Mouse (Mus musculus): ENCODE data around the gene Pcolce2.

The Pcolce2 gene

DNA sequence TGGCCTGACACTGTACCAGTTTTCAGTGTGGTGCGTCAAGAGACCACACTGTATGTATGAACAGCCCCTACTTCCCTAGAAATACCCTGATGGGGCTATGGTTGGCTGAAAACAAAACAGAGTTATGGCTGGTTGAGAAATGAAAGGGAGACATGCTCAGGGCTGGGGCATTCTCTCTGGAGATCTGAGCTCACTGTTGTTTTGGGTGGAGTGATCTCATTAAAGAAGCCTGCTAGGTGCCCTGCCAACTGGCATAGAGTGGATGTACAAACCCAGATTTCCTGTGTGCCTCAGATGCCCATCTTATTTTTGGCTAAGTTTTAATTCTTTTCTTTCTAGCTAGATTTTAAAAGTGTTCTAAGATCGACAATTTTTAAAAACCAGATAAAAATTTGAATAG is 20.5 kb downstream of the Pcolce2 start:
- DNase-seq = no peak

DNA sequence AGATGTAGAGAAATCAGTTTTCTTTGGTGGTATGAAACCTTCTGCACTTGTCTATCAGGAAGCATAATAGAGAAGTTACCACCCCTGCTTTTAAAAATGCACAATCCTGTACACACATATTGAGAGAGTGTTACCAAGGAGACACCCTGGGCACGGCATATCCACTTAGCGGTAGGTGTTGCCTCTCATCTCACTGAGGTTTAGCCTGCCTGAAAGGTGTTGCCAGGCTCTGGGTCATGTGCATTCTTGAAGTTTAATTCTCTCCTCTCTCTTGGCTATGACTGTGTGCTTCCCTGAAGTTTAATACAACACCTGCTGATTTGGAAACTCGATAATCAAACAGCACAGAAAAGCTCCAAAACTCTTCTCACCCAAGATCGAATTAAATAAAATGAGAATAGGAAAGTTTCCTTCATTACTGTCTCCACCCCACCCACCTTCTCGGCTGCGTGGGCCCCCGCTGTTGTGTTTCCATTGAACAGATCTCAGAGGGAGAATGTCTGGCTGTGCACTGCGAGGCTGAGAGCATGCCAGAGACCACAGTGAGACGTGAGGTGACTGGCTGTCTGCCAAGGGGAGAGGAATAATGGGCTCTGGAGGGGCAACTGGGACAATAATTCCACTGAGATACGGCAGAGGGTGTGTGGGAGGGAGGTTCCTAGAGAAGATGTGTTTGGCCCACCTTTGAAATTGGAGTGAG is 27.0 kb downstream of the Pcolce2 start:
- DNase-seq = no peak

GRCm38 (mm10) chr9:95665835-95666234 is 28.4 kb downstream of the Pcolce2 start:
- DNase-seq = no peak

- no peak for DNase-seq
Measured at GRCm38 (mm10) chr9:95667836-95668235, 30.4 kb downstream of the Pcolce2 start.

GRCm38 (mm10) chr9:95668306-95668705 is 30.9 kb downstream of the Pcolce2 start:
- no peak for DNase-seq

DNA sequence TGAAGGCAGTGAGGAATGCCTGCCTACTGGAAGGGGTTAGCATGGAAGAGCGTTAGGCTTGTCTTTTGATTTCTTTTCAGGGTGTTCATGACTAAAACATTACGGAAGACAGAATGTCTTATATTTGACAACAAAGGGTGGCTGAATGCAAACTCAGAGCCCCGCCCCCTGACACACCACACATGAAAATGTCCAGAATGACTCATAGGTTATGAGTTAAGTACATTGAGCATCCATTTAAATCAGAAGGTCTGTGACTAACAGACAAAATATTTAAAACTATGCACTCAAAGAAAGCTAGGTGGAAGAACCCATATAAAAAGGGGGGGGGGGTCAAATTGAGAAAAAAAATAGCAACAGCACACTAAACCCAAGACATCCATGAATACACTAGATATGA is 34.9 kb downstream of the Pcolce2 start:
- no peak for DNase-seq

GRCm38 (mm10) chr9:95672760-95673159 is 35.4 kb downstream of the Pcolce2 start:
- DNase-seq = no peak

- DNase-seq = no peak
Measured at GRCm38 (mm10) chr9:95675064-95675699, 37.8 kb downstream of the Pcolce2 start.

GRCm38 (mm10) chr9:95676021-95676420 is 38.6 kb downstream of the Pcolce2 start:
- DNase-seq = no peak

DNA sequence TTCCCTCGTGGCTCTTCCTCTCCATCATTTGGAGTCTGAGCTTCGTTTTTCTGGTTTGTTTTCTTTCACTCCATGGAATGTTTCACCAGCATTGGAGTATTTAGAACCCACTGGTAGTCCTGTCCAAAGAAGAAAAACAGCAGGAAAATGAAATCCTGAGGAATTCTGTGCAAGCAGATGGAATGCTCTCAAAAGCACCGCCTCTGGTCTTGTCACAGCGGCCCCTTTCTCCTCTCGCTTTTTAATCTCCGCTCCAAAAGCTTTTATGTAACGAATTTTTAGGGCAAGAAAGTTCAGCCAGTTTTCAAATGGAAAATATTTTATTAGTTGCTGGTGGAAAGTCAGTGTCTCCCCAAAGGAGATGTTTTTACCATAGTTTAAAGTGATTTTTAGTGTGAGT is 42.6 kb downstream of the Pcolce2 start:
- DNase-seq = no peak

DNA sequence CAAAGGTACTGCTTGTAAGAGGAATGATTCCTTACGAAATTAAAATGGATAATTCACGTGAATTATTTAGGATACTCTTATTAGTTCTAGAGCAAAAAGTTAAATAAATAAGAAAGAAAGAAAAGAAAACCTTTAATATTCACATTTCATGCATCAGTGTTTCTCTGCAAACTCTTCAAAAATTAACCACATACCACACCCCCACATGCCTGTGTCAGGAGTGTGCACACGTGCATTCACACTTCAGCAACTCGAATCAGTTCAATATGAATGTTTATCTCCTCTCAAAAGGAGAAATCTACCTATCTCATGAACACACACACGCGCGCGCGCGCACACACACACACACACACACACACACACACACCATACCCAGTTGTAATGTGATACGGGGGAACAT is 43.3 kb downstream of the Pcolce2 start:
- DNase-seq = no peak

GRCm38 (mm10) chr9:95685660-95686440 is 48.4 kb downstream of the Pcolce2 start:
- DNase-seq = no peak

GRCm38 (mm10) chr9:95688064-95688463 is 50.7 kb downstream of the Pcolce2 start:
- no peak for DNase-seq

GRCm38 (mm10) chr9:95692823-95693222 is 55.4 kb downstream of the Pcolce2 start:
- DNase-seq = no peak

DNA sequence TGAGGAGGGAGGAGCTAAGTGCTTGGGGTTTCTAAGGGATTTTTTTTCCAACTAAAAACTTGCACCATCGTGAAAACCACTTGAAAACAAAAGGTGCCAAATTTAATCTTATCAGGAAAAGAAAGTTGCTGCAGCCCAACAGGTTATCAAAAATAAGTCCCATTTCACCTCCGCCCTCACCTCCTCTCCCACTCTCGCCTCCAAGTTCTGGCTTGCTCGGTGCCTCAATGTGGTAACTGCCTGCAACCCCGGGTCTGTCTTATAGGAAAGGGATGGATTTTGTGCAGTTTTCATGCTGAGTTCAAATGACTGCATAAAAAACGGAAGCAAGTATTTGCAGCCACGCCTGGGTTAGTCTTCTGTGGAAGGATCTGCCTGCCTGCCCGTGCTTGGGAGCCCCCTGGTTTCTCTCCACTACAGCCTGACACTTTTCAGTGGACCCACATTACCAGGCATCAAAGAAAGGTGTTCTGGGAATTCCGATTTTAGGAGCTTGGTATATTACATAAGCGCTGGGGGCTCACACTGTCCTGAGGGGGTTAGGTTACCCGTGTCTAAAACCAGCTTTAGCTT is 56.2 kb downstream of the Pcolce2 start:
- no peak for DNase-seq

DNA sequence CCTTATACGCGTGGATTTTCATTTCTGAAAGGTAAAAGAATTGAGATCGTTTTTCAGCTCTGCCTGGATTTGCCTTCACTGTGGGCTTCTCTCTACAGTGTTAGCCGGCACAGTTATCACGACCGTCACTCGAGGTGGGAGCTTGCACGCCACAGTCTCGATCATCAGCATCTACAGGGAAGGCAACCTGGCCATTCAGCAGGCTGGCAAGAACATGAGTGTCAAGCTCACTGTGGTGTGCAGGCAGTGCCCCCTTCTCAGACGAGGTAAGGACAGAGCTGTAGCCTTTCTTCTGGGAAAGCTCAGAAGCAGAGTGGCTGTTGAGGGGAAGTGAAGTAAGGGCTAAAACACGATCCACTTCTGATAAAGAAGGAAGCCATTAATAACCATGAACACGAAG is 57.1 kb downstream of the Pcolce2 start:
- DNase-seq = no peak

DNA sequence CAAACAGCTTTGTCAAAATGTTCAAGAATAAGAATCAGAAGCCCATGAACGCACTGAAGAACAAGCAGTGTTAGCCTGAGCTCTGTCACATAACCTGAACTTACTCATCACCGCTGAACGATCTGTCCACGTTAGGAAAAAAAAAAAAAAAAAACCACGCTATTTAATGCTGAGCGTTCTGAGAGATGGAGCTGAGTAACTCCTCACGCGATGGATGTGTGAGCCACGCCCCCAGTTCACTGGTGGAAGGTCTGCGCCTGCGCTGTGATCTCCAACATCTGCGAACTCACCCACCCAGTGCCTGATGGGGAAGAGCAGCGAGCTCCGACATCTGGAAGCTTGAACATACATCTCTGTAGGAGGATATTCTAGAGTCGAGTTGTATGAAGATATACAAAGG is 57.6 kb downstream of the Pcolce2 start:
- DNase-seq = no peak

DNA sequence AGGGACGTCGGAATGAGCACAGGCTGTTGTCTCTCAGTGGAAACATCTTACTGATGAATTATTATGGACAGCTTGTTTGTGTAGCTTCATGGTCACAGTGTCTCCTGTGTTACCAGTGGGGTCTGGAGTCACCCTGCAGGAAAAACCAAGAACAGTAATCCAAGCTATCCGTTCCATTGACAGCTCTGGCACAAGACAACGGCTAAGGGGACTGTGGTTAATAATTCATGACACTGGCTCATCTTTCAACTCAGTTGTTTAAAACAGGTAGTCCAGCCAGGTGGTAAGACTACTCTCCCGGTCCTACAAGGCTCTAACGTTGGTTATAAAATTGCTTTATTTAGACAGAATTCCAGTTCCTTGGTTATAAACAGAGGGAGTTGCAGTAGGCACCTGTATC is 59.2 kb downstream of the Pcolce2 start:
- no peak for DNase-seq

DNA sequence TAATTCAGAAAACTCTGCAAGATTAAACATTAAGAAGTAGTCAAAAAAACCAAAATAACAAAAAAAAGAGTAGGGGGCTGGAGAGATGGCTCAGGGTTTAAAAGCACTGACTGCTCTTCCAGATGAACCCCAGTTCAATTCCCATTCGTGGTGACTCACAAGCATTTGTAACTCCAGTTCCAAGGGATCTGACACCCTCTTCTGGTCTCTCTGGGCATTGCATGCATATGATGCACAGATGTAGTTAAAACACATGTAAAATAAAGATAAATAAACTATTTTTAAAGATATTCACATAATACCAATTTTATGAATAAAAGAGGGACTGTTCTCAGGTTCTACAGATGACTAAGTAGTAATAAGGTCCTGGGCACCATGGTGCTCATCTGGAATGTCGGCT is 60.4 kb downstream of the Pcolce2 start:
- DNase-seq = no peak

DNA sequence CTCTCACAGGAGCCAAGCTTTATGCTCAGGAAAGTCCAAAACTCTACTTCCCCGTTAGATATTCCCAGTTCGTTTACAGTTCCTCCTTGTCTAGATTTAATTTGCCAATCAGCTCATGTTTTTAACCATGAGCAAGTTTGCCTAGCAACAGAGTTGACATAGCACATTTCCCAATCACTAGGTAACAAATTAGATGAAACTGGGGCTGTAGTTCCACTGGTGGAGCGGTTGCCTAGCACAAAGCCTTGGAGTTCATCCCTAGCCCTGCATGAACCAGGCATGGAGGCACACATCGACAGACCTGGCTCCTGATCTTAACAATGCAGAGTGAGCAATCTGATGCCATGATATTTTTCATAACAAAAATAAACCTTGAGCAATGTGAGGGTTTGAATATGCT is 61.9 kb downstream of the Pcolce2 start:
- DNase-seq = no peak

DNA sequence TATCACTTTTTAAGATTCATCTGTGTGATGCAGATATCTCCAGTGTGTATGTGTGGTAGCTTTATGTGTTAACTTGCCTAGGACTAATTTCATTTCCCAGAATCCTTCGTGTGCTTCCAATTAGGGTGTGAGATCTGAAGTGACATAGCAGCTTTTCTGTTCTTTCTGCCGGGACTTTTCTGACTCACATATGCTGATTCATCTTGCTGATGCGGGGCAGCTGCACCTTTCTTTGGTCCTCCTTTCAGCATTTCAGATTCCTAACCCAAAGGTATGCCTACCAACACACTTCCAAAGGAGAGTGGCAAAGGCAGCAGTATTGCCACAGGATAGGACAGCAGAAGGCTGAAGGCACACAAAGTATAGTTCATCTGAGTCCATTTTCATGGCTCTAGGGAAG is 66.7 kb downstream of the Pcolce2 start:
- DNase-seq = no peak

- DNase-seq = no peak
Measured at GRCm38 (mm10) chr9:95705371-95705770, 68.0 kb downstream of the Pcolce2 start.

DNA sequence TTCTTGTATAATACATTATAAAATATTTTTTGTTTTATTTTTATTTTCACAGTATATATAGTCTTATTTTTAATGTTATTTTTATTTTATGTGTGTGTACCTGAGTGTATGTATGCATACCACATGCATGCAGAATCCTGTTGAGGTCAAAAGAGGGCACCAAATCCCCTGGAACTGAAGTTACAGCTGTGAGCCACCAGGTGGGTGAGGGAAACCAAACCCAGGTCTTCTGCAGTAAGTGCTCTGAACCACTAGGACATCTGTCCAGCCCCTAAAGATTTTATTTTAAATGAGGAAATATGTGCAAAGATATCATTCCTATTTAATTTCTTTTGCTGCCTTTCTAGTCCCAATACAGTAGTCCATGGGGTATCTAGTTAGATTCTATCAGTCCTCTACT is 71.5 kb downstream of the Pcolce2 start:
- no peak for DNase-seq

- DNase-seq = no peak
Measured at GRCm38 (mm10) chr9:95712574-95712973, 75.2 kb downstream of the Pcolce2 start.
